1 mouse cellular context compared by ENCODE assay signal in the genomic region with DNA sequence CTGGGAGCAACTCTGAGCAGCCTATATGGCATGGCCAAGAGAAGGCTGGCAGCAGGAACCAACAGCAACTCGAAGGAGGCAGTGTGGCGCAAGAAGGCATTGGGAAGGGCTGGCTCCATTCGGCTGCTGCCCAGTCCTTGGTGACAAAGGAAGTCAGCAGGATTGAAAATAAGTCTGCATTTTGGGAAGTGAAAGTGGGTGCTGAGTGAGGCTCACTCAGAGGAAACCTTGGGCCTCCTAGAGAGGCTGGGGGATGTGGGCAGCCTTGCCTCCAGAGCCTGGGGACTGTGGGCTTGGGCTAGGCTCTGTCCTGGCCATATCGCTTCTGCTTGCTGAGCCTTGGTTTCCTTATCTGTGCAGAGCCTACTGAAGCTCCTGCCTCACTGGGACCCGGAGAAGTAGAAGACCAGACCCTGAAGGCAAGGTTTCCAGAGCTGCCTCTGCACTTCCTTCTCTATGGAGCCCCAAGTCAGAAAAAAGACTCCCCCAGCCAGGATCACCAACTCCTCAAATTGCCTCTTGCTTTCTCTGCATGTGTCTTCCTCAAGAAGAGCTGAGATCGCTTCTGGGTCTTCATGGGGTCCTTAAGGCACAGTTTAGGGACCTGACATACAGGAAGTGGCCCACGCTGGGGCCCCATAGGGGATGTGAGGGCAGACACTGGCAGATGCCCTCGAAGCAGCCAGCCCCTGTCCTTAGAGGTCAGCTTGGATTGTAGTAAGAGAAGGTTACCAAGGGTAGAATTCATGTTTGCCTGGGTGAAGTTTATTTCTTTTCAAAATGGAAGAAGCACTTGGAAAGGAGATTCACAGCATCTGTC.
TF ChIP-seq lines count a peak whose summit lies in the region.

No protein-coding gene starts in this region.

TF ChIP-seq in CH12.LX, 34 proteins besides CTCF, POLR2A, EP300 and RAD21 (continued from another document):
- TF ChIP-seq MAFK (IDR thresholded peaks at IDR 0.05; ENCODE audit: insufficient replicate concordance, low read length) (no peak), TCF12 (IDR thresholded peaks at IDR 0.05; ENCODE audit: low read depth, low read length) (peak; percentile 79), ETS1 (conservative IDR thresholded peaks at IDR 0.05; ENCODE audit: low read depth, low read length) (peak; percentile 61; the same call in 1 of the 2 replicates)
